Mouse (Mus musculus) gastrocnemius, postnatal 4 days (tissue): Measurements from ENCODE around the gene Fbxo44. TPM values are rescaled to one million over a fixed set of nuclear protein-coding genes. Genes with fewer than 3 reads are reported as not detected.

ENCODE experiments used
- microRNA-seq: library from miRNA; unstranded; fragments of <30 nt; microRNA quantifications from one replicate; pipeline ENCODE4 v1.2.0, GENCODE M21; 2021
- total RNA-seq, 2 experiments: library from RNA; stranded (reverse); gene quantifications; 2 replicates each; pipeline ENCODE4 v1.2.3; 2021

The Fbxo44 gene
- total RNA-seq, 2 experiments from 2014 or later: 0.91 to 1.3 TPM

Small RNA genes within 50 kb of the gene (microRNA-seq; reads per million reads assigned to microRNA genes)
- not detected for gene Mir7022

Other genes with a start within 250 kb of the Fbxo44 start
- 10 to 100 TPM; 52.7 to 63.2 TPM for gene Plod1, start 223.7 kb downstream of the Fbxo44 start, total RNA-seq
- 10 to 100 TPM; 37.7 to 37.8 TPM for gene 2510039O18Rik, start 219.6 kb downstream of the Fbxo44 start, total RNA-seq
- not detected for gene Nppb, start 174.7 kb downstream of the Fbxo44 start, total RNA-seq
- not detected for gene Nppa, start 159.8 kb downstream of the Fbxo44 start, total RNA-seq
- gene Clcn6, start 121.7 kb downstream of the Fbxo44 start, total RNA-seq: 10 to 100 TPM; 13.6 to 14.4 TPM
- 10 to 100 TPM; 30.2 to 32.2 TPM for gene Mthfr, start 121.4 kb downstream of the Fbxo44 start, total RNA-seq
- 10 to 100 TPM; 20.5 to 22.7 TPM for gene Agtrap, start 72.5 kb downstream of the Fbxo44 start, total RNA-seq
- 10 to 100 TPM; 19.0 to 20.4 TPM for gene Mad2l2, start 30.1 kb downstream of the Fbxo44 start, total RNA-seq
- gene Draxin, start 29.8 kb downstream of the Fbxo44 start, total RNA-seq: under 1 TPM; 0.39 to 0.44 TPM
- gene Fbxo6, start 8.3 kb downstream of the Fbxo44 start, total RNA-seq: 10 to 100 TPM; 19.2 to 21.4 TPM
- gene Fbxo2, start 139 bp upstream of the Fbxo44 start, total RNA-seq: not detected
- under 1 TPM; 0.26 to 0.27 TPM for gene Disp3, start 127.5 kb upstream of the Fbxo44 start, total RNA-seq